Comparison of ENCODE assay signal across 1 mouse cellular context in the genomic region with DNA sequence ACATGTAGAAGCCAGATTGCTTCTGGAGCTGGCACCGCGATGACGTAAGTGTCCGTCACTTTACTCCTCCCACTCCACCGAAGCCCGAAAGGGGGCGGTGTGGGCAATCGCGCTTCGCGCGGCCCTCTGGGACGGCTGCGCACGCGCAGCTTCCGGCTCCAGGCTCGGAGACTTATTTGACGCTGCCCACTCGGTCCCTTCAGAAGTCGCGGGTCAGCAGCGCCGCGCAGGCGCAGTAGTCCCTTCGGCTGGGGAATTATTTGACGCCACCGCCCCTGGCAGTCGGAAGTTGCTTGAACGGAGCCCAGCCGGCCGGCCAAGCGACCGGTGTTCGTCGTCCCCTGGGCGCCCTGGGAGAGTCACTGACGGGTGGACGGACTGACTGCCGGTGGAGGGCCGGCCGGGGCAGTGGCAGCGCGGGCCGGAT.
TF ChIP-seq lines count a peak whose summit lies in the region.

A gene (plus strand): TSS at position 254 of the 427 bp plus-strand sequence.

TF ChIP-seq in CH12.LX, 34 proteins besides CTCF, POLR2A, EP300 and RAD21 (continued from another document):
- no peak for TF ChIP-seq CHD1 (IDR thresholded peaks at IDR 0.05; ENCODE audit: low read depth, low read length)
- TF ChIP-seq UBTF (IDR thresholded peaks at IDR 0.05; ENCODE audit: low read depth, low read length): peak; percentile 45; the same call in 1 of the 2 replicates
- no peak for TF ChIP-seq MEF2A (IDR thresholded peaks at IDR 0.05; ENCODE audit: borderline replicate concordance, low read depth, low read length)
- TF ChIP-seq MYC (IDR thresholded peaks at IDR 0.05; ENCODE audit: low read depth, low read length): peak; percentile 16; the same call in 1 of the 2 replicates
- no peak; the same call in 1 of the 2 replicates for TF ChIP-seq SIN3A (IDR thresholded peaks at IDR 0.05; ENCODE audit: low read length)
- peak; percentile 96 for TF ChIP-seq HCFC1 (IDR thresholded peaks at IDR 0.05; ENCODE audit: low read depth, low read length)
- TF ChIP-seq NRF1 (IDR thresholded peaks at IDR 0.05; ENCODE audit: low read depth, low read length): peak; percentile 99
- peak; percentile 86; the same call in 1 of the 2 replicates for TF ChIP-seq KAT2A (IDR thresholded peaks at IDR 0.05; ENCODE audit: insufficient replicate concordance, low read length)
- peak; percentile 42; the same call in 1 of the 2 replicates for TF ChIP-seq JUND (conservative IDR thresholded peaks at IDR 0.05; ENCODE audit: low read depth, low read length)
- TF ChIP-seq POLR2AphosphoS2 (IDR thresholded peaks at IDR 0.05; ENCODE audit: low read depth, low read length): 0 out of 2 replicates have a peak, but pooled peaks have one; percentile 30
- peak; percentile 74 for TF ChIP-seq TCF12 (IDR thresholded peaks at IDR 0.05; ENCODE audit: low read depth, low read length)
